Comparison of ENCODE assay signal across 8 mouse cellular contexts in genomic region chr12:99153664-99154063, GRCm38 (mm10).
DNase-seq lines count a peak whose midpoint lies in the region; ATAC-seq and TF ChIP-seq lines count a peak whose summit lies in the region.
"Had no signal": no experiment of that assay in that cellular context is flagged by ENCODE, and none has a peak within 500 bp of the region (broad histone marks: within the 10 kb centered on the region; RNA-seq: fewer than 3 reads in every experiment).

No protein-coding gene starts in this region.

- peaks cover 8% of the 10 kb centered on the region for H3K4me1 ChIP-seq in forebrain, embryonic 16.5 days (replicated peaks; ENCODE audit: control insufficient read depth, insufficient read depth, low read length)
- peaks cover 7% of the 10 kb centered on the region for H3K4me1 ChIP-seq in midbrain, embryonic 12.5 days

- DNase-seq in MN1 (ENCODE audit: low spot score), result peak; percentile 70
- DNase-seq in brain, adult 2 months (ENCODE audit: low read depth, low spot score), result peak; percentile 57
- no peak for DNase-seq in left cerebral cortex, adult 2 months (ENCODE audit: extremely low spot score in 1 of 2, low spot score in 2 of 2)
- DNase-seq in ovary, adult 18-20 months (ENCODE audit: low spot score), result no peak

- no peak overlapping the region for H3K27ac ChIP-seq in forebrain, embryonic 16.5 days (ENCODE audit: low read length)
- 0 out of 2 replicates have a peak overlapping the region, but pooled peaks have one; percentile 8 for H3K27ac ChIP-seq in midbrain, embryonic 12.5 days (replicated peaks)
- H3K27ac ChIP-seq in left cerebral cortex, adult 2 months, result no peak overlapping the region

- WGBS in forebrain, embryonic 16.5 days, result 21% methylated on average over 10 of the region's 10 CpGs
- WGBS in midbrain, embryonic 12.5 days, result 62% methylated on average over 10 of the region's 10 CpGs

- no peak overlapping the region for H3K9ac ChIP-seq in forebrain, embryonic 16.5 days (replicated peaks; ENCODE audit: low read depth, low read length)
- no peak overlapping the region for H3K9ac ChIP-seq in midbrain, embryonic 12.5 days (replicated peaks)

- H3K4me3 ChIP-seq in forebrain, embryonic 16.5 days (replicated peaks; ENCODE audit: low read length), result no peak overlapping the region
- H3K4me3 ChIP-seq in midbrain, embryonic 12.5 days, result no peak overlapping the region
- no peak overlapping the region for H3K4me3 ChIP-seq in left cerebral cortex, adult 2 months

- intact Hi-C loops in left cerebral cortex, adult 2 months (cut with DNase I), result loop anchor here (5.0 kb wide), 1 partner anchor 56 kb away; no protein-coding TSS in a partner anchor

- no peaks in the 10 kb centered on the region for H3K27me3 ChIP-seq in forebrain, embryonic 16.5 days (replicated peaks; ENCODE audit: control insufficient read depth, insufficient read depth, low read length)
- H3K27me3 ChIP-seq in midbrain, embryonic 12.5 days, result no peaks in the 10 kb centered on the region
- H3K27me3 ChIP-seq: Patski had no signal

- ATAC-seq in forebrain, embryonic 16.5 days, result peak; percentile 45
- ATAC-seq in midbrain, embryonic 12.5 days (ENCODE audit: low FRiP score, low read depth), result no peak
- ATAC-seq in monocyte, adult 5-6 weeks (replicated peaks; ENCODE audit: insufficient number of reproducible peaks, low FRiP score, low TSS enrichment, poor library complexity, severe bottlenecking), result no peak
- ATAC-seq: Patski had no signal

- TF ChIP-seq CTCF in left cerebral cortex, adult 2 months (IDR thresholded peaks at IDR 0.05), result no peak

- no peak overlapping the region for H3K4me2 ChIP-seq in forebrain, embryonic 16.5 days (ENCODE audit: low read length)
- H3K4me2 ChIP-seq in midbrain, embryonic 12.5 days (replicated peaks), result no peak overlapping the region

- H3K9me3 ChIP-seq in forebrain, embryonic 16.5 days (ENCODE audit: control insufficient read depth, low read length), result no peaks in the 10 kb centered on the region
- peaks cover 6% of the 10 kb centered on the region; the same call in 1 of the 2 replicates for H3K9me3 ChIP-seq in midbrain, embryonic 12.5 days

- no peaks in the 10 kb centered on the region for H3K36me3 ChIP-seq in forebrain, embryonic 16.5 days (ENCODE audit: control insufficient read depth, insufficient read depth)
- no peaks in the 10 kb centered on the region for H3K36me3 ChIP-seq in midbrain, embryonic 12.5 days

Comparison
In these comparisons a context has a peak if more than half of its experiments do, and no peak if none do; other contexts are left out.
1. DNase-seq: peak in MN1 (single experiment) and brain, adult 2 months (single experiment); none in left cerebral cortex, adult 2 months (0 of 2) and ovary, adult 18-20 months (single experiment).